Mouse (Mus musculus) liver, adult 2 months (tissue): ENCODE measurements around the gene Blmh. TPM values are rescaled to one million over a fixed set of nuclear protein-coding genes. Genes with fewer than 3 reads are reported as not detected.

ENCODE experiments used
- DNase-seq: peaks from one replicate; pipeline ENCODE4 v3.0.0-alpha.2; 2011; ENCODE audit warnings: low read depth, low spot score; ENCODE audit errors: extremely low read depth
- H3K27ac ChIP-seq: fragments of 200-500 bp; replicated peaks from 2 replicates; pipeline ENCODE4 v1.5.1; 2012; ENCODE audit warnings: low read depth, mild to moderate bottlenecking, control low read depth, inconsistent platforms, low read length; ENCODE audit not compliant: insufficient read depth
- H3K27me3 ChIP-seq: fragments of 200-500 bp; 2 replicates; pipeline ENCODE4 v1.6.1; 2012; ENCODE audit warnings: mild to moderate bottlenecking, moderate library complexity, low read length, inconsistent platforms; ENCODE audit not compliant: control insufficient read depth, insufficient read depth
- H3K36me3 ChIP-seq: fragments of 200-500 bp; 2 replicates; pipeline ENCODE4 v1.6.1; 2012; ENCODE audit warnings: low read length, inconsistent platforms; ENCODE audit not compliant: control insufficient read depth, insufficient read depth
- H3K4me1 ChIP-seq: fragments of 200-500 bp; 2 replicates; pipeline ENCODE4 v1.6.1; 2011; ENCODE audit warnings: low read length; ENCODE audit not compliant: control insufficient read depth, insufficient read depth
- H3K4me3 ChIP-seq: fragments of 200-500 bp; 2 replicates; pipeline ENCODE4 v1.5.1; 2011; ENCODE audit warnings: low read depth, mild to moderate bottlenecking, control low read depth, low read length, moderate library complexity; ENCODE audit not compliant: insufficient read depth
- H3K79me2 ChIP-seq: fragments of 200-500 bp; 2 replicates; pipeline ENCODE4 v1.6.1; 2012; ENCODE audit warnings: inconsistent platforms, mild to moderate bottlenecking, low read length, moderate library complexity; ENCODE audit not compliant: control insufficient read depth, insufficient read depth
- H3K9ac ChIP-seq: fragments of 200-500 bp; 2 replicates; pipeline ENCODE4 v1.6.1; 2012; ENCODE audit warnings: low read depth, mild to moderate bottlenecking, control low read depth, inconsistent platforms, low read length
- CTCF ChIP-seq: fragments of 200-500 bp; IDR thresholded peaks from 2 replicates; pipeline ENCODE4 v1.5.1; 2011; ENCODE audit warnings: low read depth, low read length, control low read depth
- POLR2A ChIP-seq: fragments of 200-500 bp; IDR thresholded peaks from 2 replicates; pipeline ENCODE4 v1.6.1; 2011; ENCODE audit warnings: low read length, control low read depth; ENCODE audit not compliant: insufficient read depth; ENCODE audit errors: extremely low read depth
- WGBS: fragments of 180-500 bp; shearing (Covaris S2); methylation state at CpG from one replicate; pipeline ENCODE4 v1.1.7; 2018; 5-methylcytosine and 5-hydroxymethylcytosine counted together
- polyA plus RNA-seq: library from polyadenylated mRNA; depleted of rRNA; stranded (reverse); fragments of >200 nt; gene quantifications from 2 replicates; pipeline ENCODE4 v1.2.3, GENCODE M21; 2012
- total RNA-seq: library from RNA; depleted of rRNA; stranded (reverse); fragments of >200 nt; gene quantifications from 2 replicates; pipeline ENCODE4 v1.2.3, GENCODE M21; 2014

Blmh gene
- total and polyA plus RNA-seq, 2 experiments: 8.6 to 45.8 TPM

GRCm38 (mm10) chr11:76982415-76982814 is 57.8 kb downstream of the Blmh start:
- DNase-seq: no peak
- Histone ChIP-seq H3K36me3 (peaks cover 18% of the 10 kb centered on the region; the same call in 1 of the 2 replicates), H3K9ac (no peak overlapping the region), H3K79me2 (no peaks in the 10 kb centered on the region), H3K4me3 (no peak overlapping the region), H3K4me1 (peaks cover 6% of the 10 kb centered on the region), H3K27me3 (no peaks in the 10 kb centered on the region), H3K27ac (no peak overlapping the region)
- no peak for TF ChIP-seq POLR2A
- TF ChIP-seq CTCF: no peak
- 44% methylated on average over 4 of the region's 4 CpGs for WGBS

DNA sequence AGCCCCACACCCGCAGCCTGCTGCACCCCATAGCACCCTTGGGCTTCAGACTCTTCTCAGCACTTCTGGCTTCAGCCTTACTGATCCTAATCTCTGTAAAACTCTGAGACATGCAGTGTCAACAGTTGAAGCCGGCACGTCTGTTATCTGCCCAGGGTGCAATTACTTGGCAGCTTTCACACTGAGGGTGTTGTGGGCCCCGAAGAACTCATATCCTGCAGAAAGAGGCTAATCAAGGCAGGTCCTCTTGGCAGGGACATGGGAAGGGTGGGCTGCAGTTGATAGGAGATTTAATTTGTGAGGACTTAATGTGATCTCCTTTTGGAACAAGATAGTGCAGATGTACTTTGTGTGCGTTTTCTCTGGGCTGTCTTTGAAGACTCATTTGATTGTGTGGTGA is 59.0 kb downstream of the Blmh start:
- Histone ChIP-seq H3K4me3 (no peak overlapping the region), H3K27ac (no peak overlapping the region), H3K79me2 (no peaks in the 10 kb centered on the region), H3K4me1 (peaks cover 6% of the 10 kb centered on the region), H3K9ac (no peak overlapping the region), H3K36me3 (peaks cover 19% of the 10 kb centered on the region; the same call in 1 of the 2 replicates), H3K27me3 (no peaks in the 10 kb centered on the region)
- TF ChIP-seq CTCF (no peak), POLR2A (no peak)
- WGBS: 63% methylated on average over 5 of the region's 5 CpGs
- DNase-seq: no peak

DNA sequence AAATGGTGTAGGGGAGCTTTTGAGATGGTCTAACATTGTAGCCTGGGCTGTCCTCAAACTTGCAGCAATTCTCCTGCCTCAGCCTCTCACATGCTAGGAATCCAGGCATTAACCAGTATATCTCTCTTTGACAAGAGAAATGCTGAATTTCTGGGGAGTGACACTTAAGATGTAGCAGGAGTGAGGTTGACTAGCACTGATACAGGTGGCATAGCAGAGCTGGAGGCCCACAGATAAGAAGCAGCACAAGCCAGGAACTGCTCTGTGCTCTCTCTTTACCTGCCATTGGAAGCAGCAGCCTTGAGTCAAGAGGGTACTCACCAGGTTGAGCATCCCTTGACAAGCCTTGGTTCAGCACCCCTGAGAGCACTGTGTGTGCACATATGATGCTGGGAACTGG is 59.6 kb downstream of the Blmh start:
- no peak for DNase-seq
- Histone ChIP-seq H3K4me3 (no peak overlapping the region), H3K36me3 (peaks cover 18% of the 10 kb centered on the region; the same call in 1 of the 2 replicates), H3K9ac (no peak overlapping the region), H3K27ac (no peak overlapping the region), H3K4me1 (peaks cover 6% of the 10 kb centered on the region), H3K79me2 (no peaks in the 10 kb centered on the region), H3K27me3 (no peaks in the 10 kb centered on the region)
- TF ChIP-seq POLR2A (no peak), CTCF (no peak)

GRCm38 (mm10) chr11:76990839-76991238 is 66.2 kb downstream of the Blmh start:
- DNase-seq: no peak
- H3K27me3 ChIP-seq: no peaks in the 10 kb centered on the region
- no peak overlapping the region for H3K9ac ChIP-seq
- H3K27ac ChIP-seq: no peak overlapping the region
- 72% methylated on average over 5 of the region's 5 CpGs for WGBS
- H3K36me3 ChIP-seq: peaks cover 14% of the 10 kb centered on the region; the same call in 1 of the 2 replicates
- H3K4me3 ChIP-seq: no peak overlapping the region
- H3K79me2 ChIP-seq: no peaks in the 10 kb centered on the region
- TF ChIP-seq POLR2A (no peak), CTCF (no peak)
- H3K4me1 ChIP-seq: no peaks in the 10 kb centered on the region

- WGBS: 47% methylated on average over 4 of the region's 4 CpGs
- no peaks in the 10 kb centered on the region; the same call in 1 of the 2 replicates for H3K4me1 ChIP-seq
- no peaks in the 10 kb centered on the region; the same call in 1 of the 2 replicates for H3K27me3 ChIP-seq
- no peak overlapping the region for H3K27ac ChIP-seq
- no peaks in the 10 kb centered on the region for H3K79me2 ChIP-seq
- H3K4me3 ChIP-seq: no peak overlapping the region
- H3K36me3 ChIP-seq: no peaks in the 10 kb centered on the region; the same call in 1 of the 2 replicates
- TF ChIP-seq POLR2A (no peak), CTCF (no peak)
- no peak overlapping the region for H3K9ac ChIP-seq
- no peak for DNase-seq
Observed at GRCm38 (mm10) chr11:76992886-76993285, 68.3 kb downstream of the Blmh start.

GRCm38 (mm10) chr11:76995966-76996672 is 71.5 kb downstream of the Blmh start:
- Histone ChIP-seq H3K9ac (no peak overlapping the region), H3K4me3 (no peak overlapping the region), H3K27me3 (peaks cover 10% of the 10 kb centered on the region), H3K79me2 (no peaks in the 10 kb centered on the region), H3K36me3 (no peaks in the 10 kb centered on the region), H3K27ac (no peak overlapping the region), H3K4me1 (peaks cover 3% of the 10 kb centered on the region; the same call in 1 of the 2 replicates)
- DNase-seq: no peak
- WGBS: 61% methylated on average over 20 of the region's 20 CpGs
- TF ChIP-seq POLR2A: no peak
- no peak for TF ChIP-seq CTCF
